Mouse (Mus musculus) kidney, adult 2 months (tissue): ENCODE measurements around the gene Mapk8.

Experiments used
- CTCF ChIP-seq: fragments of 200-500 bp; conservative IDR thresholded peaks from 2 replicates; pipeline ENCODE4 v1.5.1; 2011; ENCODE audit warnings: low read depth, mild to moderate bottlenecking, control low read depth, low read length, moderate library complexity, mixed read lengths; ENCODE audit not compliant: insufficient read depth, insufficient read length
- POLR2A ChIP-seq: fragments of 200-500 bp; IDR thresholded peaks from one replicate; pipeline ENCODE4 v1.6.1; 2011; ENCODE audit warnings: low read depth, low read length, control low read depth

DNA sequence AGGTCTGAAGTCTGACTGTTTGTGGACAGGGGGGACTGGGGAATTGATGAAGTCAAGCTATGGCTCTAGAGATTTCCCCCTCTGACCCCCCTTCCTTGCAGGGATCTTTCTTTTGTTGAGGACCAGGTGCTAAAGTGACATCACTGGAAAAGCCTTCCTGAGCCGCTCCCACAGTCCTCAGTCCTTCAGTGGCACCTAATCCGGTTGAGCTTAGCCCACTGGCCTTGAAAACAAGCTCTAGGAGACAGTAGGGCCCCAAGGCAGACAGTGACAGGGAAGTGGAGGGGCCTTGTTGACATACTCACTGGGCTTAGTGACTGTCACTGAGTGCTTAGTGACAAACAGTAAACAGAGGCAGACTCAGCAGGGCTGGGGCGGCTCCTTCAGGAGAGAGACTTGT, 24.4 kb upstream of the Mapk8 start, which contains the start of gene Frmpd2:
- TF ChIP-seq POLR2A (no peak), CTCF (no peak)
